ENCODE assay signal across 8 mouse cellular contexts in the genomic region with DNA sequence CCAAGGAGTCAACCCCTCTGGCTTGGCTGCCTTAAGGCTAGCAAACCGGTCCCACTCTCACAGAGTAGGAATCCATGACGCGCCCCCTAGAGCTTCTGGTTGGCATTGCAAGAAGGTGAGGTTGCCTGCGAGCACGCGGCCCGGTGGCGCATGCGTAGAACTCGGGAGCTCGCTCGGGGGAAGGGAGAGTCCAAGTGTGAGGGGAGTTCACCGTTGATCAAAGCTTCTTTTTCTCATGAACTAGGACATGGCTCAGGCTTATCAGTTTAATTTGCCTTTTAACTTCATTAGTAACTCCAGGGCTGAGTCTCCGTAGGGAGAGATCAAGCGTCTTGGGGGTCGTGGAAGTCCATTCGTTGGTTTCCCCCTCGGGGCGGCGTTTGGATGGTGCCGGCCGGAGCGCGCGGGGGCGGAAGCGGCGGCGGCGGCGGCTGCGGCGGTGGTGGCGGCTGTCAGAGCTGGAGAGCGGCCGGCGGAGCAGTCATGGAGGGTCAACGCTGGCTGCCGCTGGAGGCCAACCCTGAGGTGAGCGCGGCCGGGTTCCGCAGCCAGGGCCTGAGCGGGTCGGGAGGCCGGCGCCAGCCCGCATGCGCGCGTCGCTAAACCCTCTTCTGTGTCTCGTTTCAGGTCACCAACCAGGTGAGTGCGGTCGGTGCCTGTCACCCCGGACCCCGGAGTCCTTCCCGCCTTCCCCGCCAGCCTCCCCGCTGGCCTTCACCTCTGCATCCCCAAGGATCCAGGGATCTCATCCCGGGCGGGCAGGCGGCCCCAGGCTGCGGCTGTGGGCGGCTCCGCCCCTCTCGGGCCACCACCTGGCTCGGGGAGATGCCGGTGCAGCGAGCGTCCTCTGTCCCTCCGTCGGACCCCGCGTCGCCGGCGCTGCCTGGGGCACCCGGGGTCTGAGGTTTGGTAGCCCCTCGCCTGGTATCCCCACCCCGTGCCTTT. TPM values are rescaled to one million over a fixed set of nuclear protein-coding genes. Genes with fewer than 3 reads are reported as not detected.
DNase-seq lines count a peak whose midpoint lies in the region; ATAC-seq lines count a peak whose summit lies in the region.

A gene (plus strand): TSS at position 387 of the 945 bp plus-strand sequence.

- H3K4me2 ChIP-seq in hindbrain, embryonic 13.5 days: peak within 1 kb of the TSS; percentile 76

- peak within 1 kb of the TSS; percentile 87 for H3K27ac ChIP-seq in hindbrain, embryonic 13.5 days

- peak; percentile 97 for DNase-seq in NIH3T3 (ENCODE audit: low read depth)
- DNase-seq in cerebellum, postnatal 10 days: peak; percentile 100
- DNase-seq in frontal cortex, postnatal 14 days (ENCODE audit: low spot score in 2 of 2): peak; percentile 89 to 97
- peak; percentile 100 for DNase-seq in layer of hippocampus, postnatal 25 days (ENCODE audit: extremely low spot score in 1 of 2, low spot score in 1 of 2)
- peak; percentile 96 for DNase-seq in lung, postnatal 25 days (ENCODE audit: low spot score)
- peak; percentile 99 for DNase-seq in retina, embryonic 14.5 days (ENCODE audit: low spot score)
- peak; percentile 99 for DNase-seq in thymus, postnatal 4 days

- under 1% methylated on average over 70 of the region's 81 CpGs for WGBS in hindbrain, embryonic 13.5 days

- no peaks in the 10 kb centered on the region for H3K9me3 ChIP-seq in hindbrain, embryonic 13.5 days

- peak within 1 kb of the TSS; percentile 100 for H3K4me3 ChIP-seq in hindbrain, embryonic 13.5 days

- peaks cover 12% of the 10 kb centered on the region for H3K4me1 ChIP-seq in hindbrain, embryonic 13.5 days (replicated peaks)

- peak within 1 kb of the TSS; percentile 97 for H3K9ac ChIP-seq in hindbrain, embryonic 13.5 days

- peak; percentile 91 for ATAC-seq in hindbrain, embryonic 13.5 days (ENCODE audit: low FRiP score)

- H3K36me3 ChIP-seq in hindbrain, embryonic 13.5 days: peaks cover 6% of the 10 kb centered on the region; the same call in 1 of the 2 replicates

- H3K27me3 ChIP-seq in hindbrain, embryonic 13.5 days: no peaks in the 10 kb centered on the region

RNA-seq across cellular contexts. Expression of the gene that starts here (rescaled TPM):
- polyA plus RNA-seq in hindbrain, embryonic 13.5 days (2015; fragmentation: Nextera tagmentation; extraction: Ambion mirVana): 265 and 268 TPM in 2 replicates
- total RNA-seq in layer of hippocampus, postnatal 25 days (2021): 10 to 100 TPM; 47.6 to 51.2 TPM

Comparison
In these comparisons a context has a peak if more than half of its experiments do, and no peak if none do; other contexts are left out.
1. Peak in every context shown above with its lines: DNase-seq, ATAC-seq, H3K4me3 ChIP-seq and H3K27ac ChIP-seq.